Mouse (Mus musculus) activated CD4-positive, CD25-positive, alpha-beta regulatory T cell, adult 4 months (primary cell): ENCODE measurements around the gene Myo3a. TPM values are rescaled to one million over a fixed set of nuclear protein-coding genes. Genes with fewer than 3 reads are reported as not detected.
"Not testable (repeated sequence)": the region's sequence is repeated elsewhere in the genome, so short reads cannot be mapped to it uniquely, and the experiment has no call there.

ENCODE experiments used
- ATAC-seq: one replicate; pipeline ENCODE4 v1.8.0; 2017
- polyA plus RNA-seq, 2 experiments: library from polyadenylated mRNA; unstranded; fragments of 100-300 nt; shearing (Covaris generic); gene quantifications; one replicate each; pipeline ENCODE4 v1.2.1; 2017

The Myo3a gene
- polyA plus RNA-seq: not detected

DNA sequence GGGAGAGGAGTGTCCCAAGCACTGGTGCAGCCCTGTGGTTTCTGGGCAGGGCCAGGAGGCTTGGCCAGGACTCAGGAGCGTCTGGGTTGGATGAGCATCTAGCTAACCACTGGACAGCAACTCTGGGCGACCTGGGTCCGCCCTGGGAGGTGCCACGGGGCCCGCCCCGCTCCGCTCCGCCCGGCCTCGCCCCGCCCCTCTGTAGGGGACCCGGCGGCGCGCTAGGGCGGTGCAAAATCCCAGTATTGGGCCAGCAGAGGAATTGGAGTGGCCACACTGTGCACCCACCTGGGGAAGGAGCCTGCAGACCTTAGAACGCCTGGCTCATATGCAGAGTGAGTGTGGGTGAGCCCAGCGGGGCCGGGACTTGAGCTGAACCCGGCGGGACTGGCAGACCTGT, at the start of gene Myo3a:
TSS of gene Myo3a (plus strand) at position 196 of the 400 bp plus-strand sequence.
- no peak for ATAC-seq

DNA sequence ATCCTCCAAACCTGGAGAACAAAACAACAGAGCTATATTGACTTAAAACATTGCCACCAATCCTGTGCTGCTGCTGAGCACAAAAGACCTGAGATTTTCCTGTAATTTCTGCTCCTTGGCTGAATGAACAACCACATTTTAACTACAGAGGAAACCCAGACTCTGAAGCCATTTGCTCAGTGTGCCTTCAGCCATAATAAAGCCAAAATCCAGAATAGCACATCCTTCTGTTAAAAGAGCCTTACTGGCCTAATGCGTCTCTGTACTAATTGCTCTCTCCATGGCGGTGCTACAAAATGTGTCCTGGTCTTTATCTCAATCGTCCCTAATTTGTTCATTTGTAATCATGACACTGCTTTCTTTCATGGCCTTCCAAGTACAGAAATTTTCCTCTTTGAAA, 23.2 kb downstream of the Myo3a start:
- ATAC-seq: no peak

DNA sequence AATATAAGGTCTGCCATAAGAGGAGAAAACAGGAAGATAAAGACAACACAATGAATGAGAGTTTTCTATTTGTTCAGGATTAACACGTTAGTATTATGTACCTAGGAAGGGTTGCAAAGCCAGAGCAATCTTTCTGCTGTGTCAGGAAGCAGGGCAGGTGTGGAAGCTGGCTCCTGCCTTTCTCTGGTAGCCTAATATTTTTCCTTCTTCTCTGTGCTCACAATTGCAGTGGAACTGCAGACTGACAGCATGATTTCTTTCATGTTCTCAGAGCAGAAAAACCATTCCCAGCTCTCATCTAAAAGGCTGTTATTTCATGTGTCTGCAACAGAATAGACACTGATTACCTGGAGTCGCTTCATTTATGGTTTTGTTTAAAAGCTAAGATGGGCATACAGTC, 23.7 kb downstream of the Myo3a start:
- no peak for ATAC-seq

DNA sequence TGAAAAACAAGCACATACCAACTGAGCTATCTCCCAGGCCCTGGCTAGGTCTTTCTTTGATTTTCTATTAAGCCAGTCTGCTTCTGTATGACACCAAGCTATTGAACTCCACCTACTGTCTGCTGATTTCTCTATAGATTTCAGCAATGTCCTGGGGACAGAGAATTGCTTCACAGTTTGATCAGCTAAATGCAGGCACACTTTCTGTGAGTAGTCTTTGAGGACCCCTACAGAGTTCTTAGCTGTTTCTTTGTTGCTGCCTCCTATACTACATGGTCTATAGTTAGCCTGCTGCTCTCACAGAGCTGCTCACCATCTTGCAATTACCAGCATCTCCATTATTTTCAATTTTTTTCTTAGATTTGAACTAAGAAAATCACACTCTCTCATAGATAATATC, 28.3 kb downstream of the Myo3a start:
- ATAC-seq: no peak

DNA sequence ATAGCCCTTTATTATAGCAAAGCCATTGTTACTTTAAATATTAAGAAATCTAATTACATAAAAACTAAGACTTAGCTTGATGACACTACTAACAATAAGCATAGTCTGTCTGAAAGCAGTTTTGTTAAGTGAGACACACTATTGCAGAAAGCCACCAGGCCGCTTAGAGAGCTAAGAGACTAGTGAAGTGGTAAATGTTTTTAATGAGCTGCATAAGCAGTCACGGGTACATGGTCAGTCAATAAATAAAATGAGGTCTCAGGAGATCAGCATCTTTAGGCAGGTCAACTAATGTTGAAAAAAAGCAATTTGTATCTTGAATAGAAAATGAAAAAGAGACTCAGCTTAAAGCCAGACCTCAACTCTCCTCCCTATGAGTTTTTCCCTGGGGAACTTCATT, 44.3 kb downstream of the Myo3a start:
- ATAC-seq: no peak

DNA sequence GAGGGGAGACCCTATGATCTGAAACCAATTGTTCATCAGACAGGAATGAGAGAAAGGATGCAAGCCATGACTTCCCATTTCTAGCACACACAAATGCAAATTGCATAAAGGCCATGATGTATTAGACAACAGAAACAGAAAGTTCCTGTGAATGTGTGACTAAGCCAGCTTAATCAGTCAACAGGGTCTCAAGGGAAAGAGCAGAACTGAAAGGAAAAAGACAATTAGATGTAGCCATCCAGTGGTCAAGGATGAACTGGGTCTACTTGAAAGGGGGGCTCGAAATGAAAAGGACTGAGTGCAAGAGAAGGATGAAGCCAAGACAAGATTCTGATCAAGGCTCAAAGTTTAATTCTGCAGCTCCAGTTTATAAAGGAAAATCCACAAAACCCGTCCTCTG, 58.1 kb downstream of the Myo3a start:
- ATAC-seq: no peak

DNA sequence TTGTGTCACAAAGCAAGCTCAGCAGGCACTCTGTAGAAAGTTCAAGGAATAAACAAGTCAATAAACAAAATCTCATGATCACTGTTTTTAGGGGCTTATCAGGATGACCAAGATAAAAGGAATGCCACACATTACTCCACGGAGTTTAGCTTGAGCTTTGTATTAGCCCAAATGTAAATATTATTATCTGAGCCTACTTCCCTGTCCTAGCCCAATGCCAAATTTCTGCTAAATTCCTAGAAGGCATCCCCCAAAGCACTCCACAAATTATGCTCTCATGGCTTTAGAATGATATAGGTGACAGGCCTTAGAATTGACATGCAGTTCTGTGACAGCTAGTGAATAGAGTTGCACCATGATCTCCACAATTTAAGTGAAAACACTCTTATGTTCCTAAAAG, 58.5 kb downstream of the Myo3a start:
- ATAC-seq: no peak

DNA sequence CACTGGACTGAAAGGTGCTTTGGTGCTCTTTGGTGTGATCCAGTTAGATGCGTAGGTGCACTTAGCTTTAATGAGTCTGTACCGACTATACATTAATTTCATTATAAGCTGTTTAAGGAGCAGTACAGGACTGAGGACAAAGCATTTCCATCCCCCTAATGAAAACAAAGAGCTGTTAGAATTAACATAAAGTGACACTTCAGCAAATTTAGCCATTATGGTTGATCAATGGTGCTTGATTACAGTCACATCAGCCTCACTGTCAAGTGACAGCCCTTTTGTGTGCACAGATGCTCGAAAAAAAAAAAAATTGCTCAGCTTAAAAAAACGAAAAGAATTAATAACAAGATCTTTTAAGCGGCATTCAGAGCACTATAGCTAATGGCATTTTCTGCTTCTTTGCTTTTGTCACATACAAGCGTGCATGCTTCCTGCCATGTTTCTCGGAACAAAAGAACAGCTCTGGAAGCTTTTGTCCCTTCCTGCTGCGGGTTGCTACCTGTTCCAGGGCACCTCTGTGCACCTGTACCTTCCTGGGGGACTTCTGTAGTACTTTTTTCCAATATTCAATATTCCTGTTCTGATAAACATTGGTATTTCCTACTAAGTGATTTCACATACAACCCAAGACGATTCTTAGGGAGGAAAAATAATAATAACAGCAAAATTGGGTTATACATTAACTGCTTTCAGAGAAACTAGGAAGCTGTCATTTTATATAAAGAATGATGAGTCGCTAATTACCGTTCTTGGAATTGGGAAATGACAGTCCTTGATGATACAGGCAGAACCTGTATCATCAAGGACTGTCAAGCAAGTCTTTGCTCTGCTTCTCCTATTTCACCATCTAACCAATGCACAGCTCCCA, 66.5 kb downstream of the Myo3a start:
- no peak for ATAC-seq

DNA sequence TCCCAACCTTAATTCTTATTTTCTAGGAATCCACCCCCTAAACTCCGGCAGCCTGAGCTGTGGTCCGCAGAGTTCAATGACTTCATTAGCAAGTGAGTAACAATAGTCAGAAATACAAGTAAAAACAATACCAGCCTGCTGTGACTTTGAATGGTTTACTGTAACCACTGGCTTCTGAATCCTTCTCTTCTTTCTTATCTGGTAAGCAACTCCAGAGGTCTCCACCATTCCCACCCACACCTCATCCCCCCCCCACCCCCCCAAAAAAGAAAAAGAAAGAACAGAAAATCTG, 67.1 kb downstream of the Myo3a start:
- ATAC-seq: no peak

DNA sequence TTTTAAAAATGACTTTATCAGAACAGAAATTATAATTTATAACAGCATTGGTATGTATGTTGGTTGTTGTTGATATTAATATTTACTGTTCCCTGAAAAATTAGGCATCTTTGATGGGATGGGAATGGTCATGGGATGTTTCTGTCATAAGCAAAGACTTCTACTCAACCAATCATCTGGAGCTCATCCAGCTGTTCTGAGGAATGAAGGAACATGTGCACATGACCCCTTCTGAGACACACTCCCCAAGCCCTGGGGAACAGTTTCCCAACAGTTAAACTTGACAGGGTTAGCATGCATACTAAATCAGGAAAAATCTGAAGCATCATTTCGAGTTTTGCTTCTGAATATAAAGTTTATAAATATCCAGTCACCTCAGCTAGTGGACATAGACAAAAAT, 70.6 kb downstream of the Myo3a start:
- no peak for ATAC-seq

DNA sequence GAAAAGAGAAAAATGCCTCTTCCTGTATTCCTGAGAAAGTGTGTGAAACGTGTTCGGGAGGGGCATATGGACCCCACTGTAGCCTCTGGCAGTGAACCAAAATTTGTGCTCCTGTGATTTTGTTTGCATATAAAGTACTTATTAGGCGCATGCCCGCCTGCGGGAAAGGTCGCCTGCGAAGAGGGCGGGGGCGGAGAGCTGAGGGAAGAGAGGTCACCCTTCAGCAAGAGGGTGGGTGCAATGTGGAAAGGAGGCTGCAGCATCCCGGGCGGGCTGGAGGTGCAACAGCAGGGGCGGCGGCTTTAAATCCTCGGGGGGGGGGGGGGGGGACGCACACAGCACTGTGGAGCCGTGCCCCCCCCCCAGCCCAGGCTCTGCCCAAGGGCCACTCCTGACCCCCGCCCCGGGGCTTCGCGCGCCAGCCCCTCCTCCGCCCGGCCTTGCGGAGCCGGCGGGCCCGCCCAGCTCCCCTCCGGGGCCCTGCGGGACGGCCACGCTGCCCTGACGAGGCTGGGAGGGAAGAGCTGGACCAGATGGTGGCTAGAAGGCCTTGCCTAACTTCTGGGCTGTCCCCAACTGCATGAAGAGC, 111.1 kb downstream of the Myo3a start:
- ATAC-seq: no peak

DNA sequence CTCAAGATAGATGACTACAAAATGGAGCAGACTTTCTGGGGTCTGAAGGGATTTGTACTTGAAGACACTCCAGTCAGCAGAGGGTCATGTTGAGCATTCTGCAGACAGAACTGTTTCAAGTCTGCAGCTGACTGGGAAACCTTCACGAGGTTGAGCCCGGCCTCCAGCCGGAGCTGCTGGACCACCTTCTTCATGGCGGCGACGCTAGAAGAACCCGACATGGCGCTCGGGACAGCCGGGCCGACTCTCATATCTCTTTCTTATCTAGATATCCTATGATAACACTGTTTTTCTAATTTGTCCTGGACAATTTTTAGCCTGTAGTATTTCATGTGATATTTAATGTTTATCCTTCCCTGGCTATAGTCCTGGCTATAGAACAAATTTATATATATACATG, 183.2 kb downstream of the Myo3a start:
- ATAC-seq: not testable (repeated sequence)

DNA sequence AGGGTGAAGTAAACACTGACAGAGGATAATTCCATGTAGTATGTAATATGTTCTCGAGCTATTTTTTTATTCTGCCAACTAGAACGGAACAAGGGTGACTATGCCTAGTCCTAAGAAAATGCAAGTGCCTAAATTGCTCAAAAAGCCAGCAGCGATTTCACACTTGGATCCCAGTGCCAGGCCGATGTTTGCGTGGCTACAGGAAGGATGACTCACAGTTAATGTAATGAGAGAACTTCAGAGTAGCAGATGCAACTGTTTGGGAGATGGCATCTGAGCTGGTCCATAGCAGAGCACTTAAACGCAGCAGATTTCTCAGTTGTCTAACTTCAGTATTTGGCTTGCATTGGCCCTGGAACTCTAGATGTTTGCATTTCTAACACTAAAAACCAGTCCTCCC, 321.1 kb downstream of the Myo3a start:
- no peak for ATAC-seq

DNA sequence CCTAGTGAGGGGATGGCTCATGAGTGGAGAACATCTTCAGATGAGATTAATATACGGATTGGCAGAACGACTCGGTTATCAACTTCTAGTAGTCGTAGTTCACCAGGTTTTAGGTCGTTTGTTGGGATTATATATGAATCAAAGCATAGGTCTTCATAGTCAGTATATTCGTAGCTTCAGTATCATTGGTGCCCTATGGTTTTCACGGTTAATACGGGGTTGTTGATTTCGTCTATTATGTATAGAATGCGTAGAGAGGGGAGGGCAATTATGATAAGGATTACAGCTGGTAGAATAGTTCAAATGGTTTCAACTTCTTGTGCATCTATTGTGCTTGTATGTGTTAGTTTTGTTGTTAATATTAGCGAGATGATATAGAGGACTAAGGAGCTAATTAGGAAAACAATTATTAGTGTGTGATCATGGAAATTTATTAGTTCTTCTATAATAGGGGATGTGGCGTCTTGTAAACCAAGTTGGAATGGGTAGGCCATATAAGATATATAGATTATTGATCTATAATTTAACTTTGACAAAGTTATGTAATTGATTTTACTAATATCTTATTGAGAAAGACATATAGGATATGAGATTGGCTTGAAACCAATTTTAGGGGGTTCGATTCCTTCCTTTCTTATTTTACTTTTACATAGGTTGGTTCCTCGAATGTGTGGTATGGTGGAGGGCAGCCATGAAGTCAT, 360.3 kb downstream of the Myo3a start:
- ATAC-seq: peak; percentile 57

DNA sequence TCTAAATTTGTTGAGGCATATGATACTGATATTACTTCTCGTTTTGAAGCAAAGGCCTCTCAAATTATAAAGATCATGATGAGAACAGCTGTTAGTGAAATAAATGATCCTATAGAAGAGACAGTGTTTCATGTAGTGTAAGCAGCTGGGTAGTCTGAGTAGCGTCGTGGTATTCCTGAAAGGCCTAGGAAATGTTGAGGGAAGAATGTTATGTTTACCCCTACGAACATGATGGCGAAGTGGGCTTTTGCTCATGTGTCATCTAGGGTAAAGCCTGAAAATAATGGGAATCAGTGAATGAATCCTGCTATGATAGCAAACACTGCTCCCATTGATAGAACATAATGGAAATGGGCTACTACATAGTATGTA, 360.9 kb downstream of the Myo3a start:
- not testable (repeated sequence) for ATAC-seq

DNA sequence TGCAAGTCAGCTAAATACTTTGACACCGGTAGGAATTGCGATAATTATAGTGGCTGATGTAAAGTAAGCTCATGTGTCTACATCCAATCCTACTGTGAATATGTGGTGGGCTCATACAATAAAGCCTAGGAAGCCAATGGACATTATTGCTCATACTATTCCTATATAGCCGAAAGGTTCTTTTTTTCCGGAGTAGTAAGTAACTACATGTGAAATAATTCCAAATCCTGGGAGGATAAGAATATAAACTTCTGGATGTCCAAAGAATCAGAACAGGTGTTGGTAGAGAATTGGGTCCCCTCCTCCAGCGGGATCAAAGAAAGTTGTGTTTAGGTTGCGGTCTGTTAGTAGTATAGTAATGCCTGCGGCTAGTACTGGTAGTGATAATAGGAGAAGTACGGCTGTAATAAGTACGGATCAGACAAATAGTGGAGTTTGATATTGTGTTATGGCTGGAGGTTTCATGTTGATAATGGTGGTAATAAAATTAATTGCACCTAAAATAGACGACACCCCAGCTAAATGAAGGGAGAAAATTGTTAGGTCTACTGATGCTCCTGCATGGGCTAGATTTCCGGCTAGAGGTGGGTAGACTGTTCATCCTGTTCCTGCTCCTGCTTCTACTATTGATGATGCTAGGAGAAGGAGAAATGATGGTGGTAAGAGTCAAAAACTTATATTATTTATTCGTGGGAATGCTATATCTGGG, 361.5 kb downstream of the Myo3a start:
- ATAC-seq: peak; percentile 53

DNA sequence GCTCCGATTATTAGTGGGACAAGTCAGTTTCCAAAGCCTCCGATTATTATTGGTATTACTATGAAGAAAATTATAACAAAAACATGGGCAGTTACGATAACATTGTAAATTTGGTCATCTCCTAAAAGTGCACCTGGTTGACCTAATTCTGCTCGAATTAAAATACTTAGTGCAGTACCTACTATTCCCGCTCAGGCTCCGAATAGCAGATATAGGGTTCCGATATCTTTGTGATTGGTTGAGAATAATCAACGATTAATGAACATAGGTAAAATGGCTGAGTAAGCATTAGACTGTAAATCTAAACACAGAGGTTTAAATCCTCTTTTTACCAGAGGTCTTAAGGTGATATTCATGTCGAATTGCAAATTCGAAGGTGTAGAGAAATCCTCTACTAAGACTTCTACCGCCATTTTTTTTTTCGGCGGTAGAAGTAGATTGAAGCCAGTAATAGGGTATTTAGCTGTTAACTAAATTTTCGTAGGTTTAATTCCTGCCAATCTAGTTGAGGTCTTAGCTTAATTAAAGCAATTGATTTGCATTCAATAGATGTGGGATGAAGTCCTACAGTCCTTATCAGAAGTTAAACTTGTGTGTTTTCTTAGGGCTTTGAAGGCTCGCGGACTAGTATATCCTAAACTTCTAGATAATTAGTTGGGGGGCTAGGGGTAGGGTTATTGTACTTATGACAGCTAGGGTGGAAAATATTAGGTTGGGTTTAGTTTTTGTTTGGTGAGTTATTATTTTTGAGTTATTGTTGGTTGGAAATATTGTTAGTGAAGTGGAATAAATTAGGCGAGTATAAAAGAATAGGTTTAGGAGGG, 362.3 kb downstream of the Myo3a start:
- ATAC-seq: peak; percentile 64

DNA sequence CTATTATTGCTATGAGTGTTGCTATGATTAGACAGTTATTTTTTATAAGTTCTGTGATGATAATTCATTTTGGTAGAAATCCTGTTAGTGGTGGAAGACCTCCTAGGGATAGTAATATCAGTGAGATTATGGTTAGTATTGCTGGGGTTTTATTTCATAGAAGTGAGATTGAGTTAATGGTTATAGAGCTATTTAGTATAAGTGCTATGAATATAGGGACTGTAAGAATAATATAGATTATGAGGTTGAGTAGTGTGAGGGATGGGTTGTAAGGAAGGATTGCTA, 362.8 kb downstream of the Myo3a start:
- no peak for ATAC-seq

DNA sequence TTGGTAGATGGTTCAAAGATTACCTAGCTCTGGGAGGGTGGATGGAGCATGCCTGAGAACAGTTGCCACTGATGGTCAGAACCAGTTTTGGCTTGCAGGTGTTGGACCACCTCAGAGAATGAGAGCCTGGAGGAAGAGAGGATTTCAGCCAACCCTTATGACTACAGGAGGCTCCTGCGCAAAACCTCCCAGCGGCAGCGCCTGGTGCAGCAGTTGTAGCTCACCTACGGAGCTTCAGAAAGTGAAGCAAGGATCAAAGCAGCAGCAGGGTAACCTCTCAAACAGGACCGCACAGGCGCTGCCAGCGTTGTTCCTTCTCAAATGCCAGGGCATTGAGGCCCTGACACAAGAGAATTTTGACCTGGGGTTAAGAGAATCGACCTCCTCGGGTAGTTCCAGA, 390.6 kb downstream of the Myo3a start:
- no peak for ATAC-seq

DNA sequence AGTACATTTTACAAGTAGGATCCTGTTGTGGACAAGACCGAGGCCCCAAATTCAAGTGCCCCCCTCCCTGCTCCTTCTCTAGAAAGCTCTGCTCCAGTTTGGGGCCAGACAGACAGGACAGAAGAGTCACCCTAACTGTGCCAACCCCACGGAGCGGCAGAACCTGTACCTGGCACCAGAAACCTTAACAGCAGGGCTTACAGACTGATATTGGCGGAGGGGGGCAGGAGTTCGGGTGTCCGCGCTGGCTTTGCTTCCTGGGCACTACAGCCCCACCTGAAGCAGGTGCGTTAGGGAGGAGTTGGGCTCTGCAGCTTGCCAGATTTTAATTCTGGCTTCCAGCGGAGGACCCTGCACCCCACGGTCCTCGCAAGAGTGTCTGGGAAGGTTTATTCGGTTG, 392.1 kb downstream of the Myo3a start:
- no peak for ATAC-seq

DNA sequence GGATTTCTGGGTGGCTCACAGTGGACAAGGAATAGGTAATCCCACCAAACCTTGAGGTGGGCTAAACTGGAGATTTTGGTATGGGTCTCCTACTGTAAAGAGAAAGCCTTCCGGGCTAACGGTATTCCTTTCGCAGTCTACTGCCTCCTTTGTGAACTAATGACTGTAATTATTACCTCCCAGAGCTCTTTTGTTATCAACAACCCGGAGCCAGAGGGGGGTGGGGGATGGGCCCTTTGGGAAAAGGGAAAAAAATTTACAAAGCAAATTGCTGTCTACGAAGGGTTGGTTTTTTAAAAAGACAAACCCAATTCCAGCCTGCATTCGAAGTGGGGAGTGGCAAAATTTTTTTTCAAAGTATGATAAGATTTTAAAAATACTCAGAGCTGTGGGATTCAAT, 392.7 kb downstream of the Myo3a start:
- no peak for ATAC-seq

DNA sequence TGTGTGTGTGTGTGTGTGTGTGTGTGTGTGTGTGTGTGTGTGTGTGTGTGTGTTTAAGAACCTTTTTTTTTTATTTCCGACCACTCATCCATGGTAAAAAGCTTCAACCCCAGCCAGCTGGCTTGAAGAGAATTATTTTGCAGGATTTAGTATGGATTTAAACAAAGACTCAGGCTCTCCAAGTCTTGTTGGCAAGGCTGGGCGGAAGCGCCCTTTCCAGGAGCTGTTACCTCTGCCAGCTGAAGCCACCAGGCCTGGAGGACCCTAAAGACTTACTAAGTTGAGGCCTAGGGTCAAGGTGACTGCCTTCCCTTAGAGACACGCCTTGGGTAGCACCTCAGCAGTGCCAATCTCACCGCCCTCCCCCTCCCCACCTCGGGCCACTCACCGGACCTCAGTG, 393.2 kb downstream of the Myo3a start:
- no peak for ATAC-seq
